Mouse (Mus musculus) ES-Bruce4 (cell line): ENCODE data around the gene Spata31d1a. TPM values are rescaled to one million over a fixed set of nuclear protein-coding genes. Genes with fewer than 3 reads are reported as not detected.

Experiments used
- H3K27ac ChIP-seq: 2 replicates; pipeline ENCODE4 v1.5.1; 2012; ENCODE audit warnings: low read length, inconsistent platforms; ENCODE audit not compliant: insufficient read depth
- H3K27me3 ChIP-seq: 2 replicates; pipeline ENCODE4 v1.6.1; 2012; ENCODE audit warnings: mild to moderate bottlenecking, low read length, inconsistent platforms; ENCODE audit not compliant: control insufficient read depth, poor library complexity, insufficient read depth, severe bottlenecking
- H3K36me3 ChIP-seq: 2 replicates; pipeline ENCODE4 v1.6.1; 2012; ENCODE audit warnings: inconsistent platforms, mild to moderate bottlenecking, low read length, moderate library complexity; ENCODE audit not compliant: control insufficient read depth, poor library complexity, insufficient read depth, severe bottlenecking
- H3K4me1 ChIP-seq: one replicate; pipeline ENCODE4 v1.8.1; 2011; ENCODE audit warnings: low read length; ENCODE audit not compliant: control insufficient read depth, insufficient read depth
- H3K4me3 ChIP-seq: 2 replicates; pipeline ENCODE4 v1.5.1; 2011; ENCODE audit warnings: low read depth, mild to moderate bottlenecking, low read length
- H3K9ac ChIP-seq: 2 replicates; pipeline ENCODE4 v1.6.1; 2012; ENCODE audit warnings: low read depth, mild to moderate bottlenecking, inconsistent platforms; ENCODE audit not compliant: poor library complexity, severe bottlenecking
- H3K9me3 ChIP-seq: replicated peaks from 2 replicates; pipeline ENCODE4 v1.6.1; 2012; ENCODE audit warnings: mild to moderate bottlenecking, low read length, inconsistent platforms; ENCODE audit not compliant: control insufficient read depth, poor library complexity, insufficient read depth, severe bottlenecking
- CTCF ChIP-seq: IDR thresholded peaks from one replicate; pipeline ENCODE4 v1.8.1; 2011; ENCODE audit warnings: low read depth, low read length
- EP300 ChIP-seq: IDR thresholded peaks from 2 replicates; pipeline ENCODE4 v1.6.1; 2011; ENCODE audit warnings: low read depth, low read length; ENCODE audit not compliant: insufficient read depth
- POLR2A ChIP-seq: IDR thresholded peaks from one replicate; pipeline ENCODE4 v1.8.1; 2011; ENCODE audit warnings: low read length; ENCODE audit not compliant: insufficient read depth
- polyA plus RNA-seq: library from polyadenylated mRNA; stranded (reverse); fragments of >200 nt; gene quantifications from 2 replicates; pipeline ENCODE4 v1.2.4, GENCODE M21; 2011; ENCODE audit warnings: low read depth; ENCODE audit not compliant: missing spikeins, insufficient read depth, insufficient read length

Gene Spata31d1a
- polyA plus RNA-seq, 1 experiment: 1.1 TPM

DNA sequence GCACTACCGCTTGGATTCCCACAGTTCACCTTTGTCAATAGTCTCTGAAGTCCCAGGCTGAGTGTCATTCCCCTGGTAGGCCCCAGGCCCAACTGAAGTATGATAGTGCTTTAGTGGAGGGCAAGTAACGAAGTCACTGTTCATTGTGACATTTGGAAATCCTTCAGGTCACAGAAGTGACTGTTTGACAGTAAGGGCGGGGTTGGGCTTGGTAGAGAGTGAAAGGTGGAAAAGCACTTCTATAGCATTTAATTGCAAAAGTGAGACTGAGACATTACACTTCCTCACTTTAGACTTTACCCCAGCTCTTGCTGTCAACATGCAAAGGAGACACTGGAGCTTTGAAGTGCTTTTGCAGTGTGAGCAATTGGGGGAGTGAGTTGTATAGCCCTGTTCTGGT is 16.1 kb downstream of the Spata31d1a start, which contains the start of gene 4921517D22Rik:
TSS of gene 4921517D22Rik (minus strand) at position 101 of the 400 bp plus-strand sequence.
- TF ChIP-seq POLR2A (no peak), EP300 (no peak), CTCF (no peak)
- no peak within 1 kb of the TSS for H3K9ac ChIP-seq

DNA sequence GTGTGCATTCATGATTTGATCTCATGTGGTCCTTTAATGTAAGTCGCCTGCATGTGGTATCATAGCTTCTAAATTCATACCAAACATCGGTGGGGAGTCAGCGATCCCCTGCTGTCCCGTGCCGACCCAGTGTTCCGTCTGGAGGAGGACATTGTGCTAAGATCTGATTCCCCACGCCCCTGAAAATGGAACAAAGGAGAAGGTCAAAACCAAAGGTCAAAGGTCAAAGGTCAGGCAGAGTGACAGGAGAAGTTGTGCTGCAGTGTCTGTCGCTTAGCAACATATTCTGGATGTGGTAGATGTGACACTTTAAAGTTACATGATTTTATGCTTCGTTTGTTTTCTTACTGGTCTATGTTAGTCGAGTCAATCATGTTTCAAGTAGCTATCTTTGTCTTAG is 18.7 kb downstream of the Spata31d1a start:
- no peak overlapping the region for H3K9ac ChIP-seq
- no peaks in the 10 kb centered on the region for H3K36me3 ChIP-seq
- H3K27ac ChIP-seq: no peak overlapping the region
- H3K27me3 ChIP-seq: no peaks in the 10 kb centered on the region
- TF ChIP-seq EP300 (no peak), POLR2A (no peak), CTCF (no peak)
- H3K4me1 ChIP-seq: no peaks in the 10 kb centered on the region
- H3K9me3 ChIP-seq: no peaks in the 10 kb centered on the region
- H3K4me3 ChIP-seq: no peak overlapping the region

More for the DNA sequence above, 16.1 kb downstream of the Spata31d1a start, which contains the start of gene 4921517D22Rik:
- no peaks in the 10 kb centered on the region for H3K27me3 ChIP-seq
- H3K4me3 ChIP-seq: no peak within 1 kb of the TSS
- H3K36me3 ChIP-seq: no peaks in the 10 kb centered on the region
- no peaks in the 10 kb centered on the region for H3K4me1 ChIP-seq
- no peaks in the 10 kb centered on the region for H3K9me3 ChIP-seq
- H3K27ac ChIP-seq: no peak within 1 kb of the TSS

- Histone ChIP-seq H3K4me1 (no peaks in the 10 kb centered on the region), H3K27ac (no peak overlapping the region), H3K36me3 (no peaks in the 10 kb centered on the region), H3K27me3 (no peaks in the 10 kb centered on the region), H3K4me3 (no peak overlapping the region), H3K9me3 (no peaks in the 10 kb centered on the region), H3K9ac (no peak overlapping the region)
- TF ChIP-seq CTCF (peak; percentile 28), EP300 (no peak)
These were observed 19.6 kb downstream of the Spata31d1a start for GRCm38 (mm10) chr13:59690576-59690975.

- Histone ChIP-seq H3K36me3 (no peaks in the 10 kb centered on the region), H3K4me3 (no peak overlapping the region), H3K27ac (no peak overlapping the region), H3K9ac (no peak overlapping the region), H3K27me3 (no peaks in the 10 kb centered on the region), H3K4me1 (no peaks in the 10 kb centered on the region), H3K9me3 (no peaks in the 10 kb centered on the region)
- TF ChIP-seq EP300 (no peak), CTCF (no peak)
These were observed 20.3 kb downstream of the Spata31d1a start for GRCm38 (mm10) chr13:59689843-59690242.

GRCm38 (mm10) chr13:59689313-59689712 is 20.8 kb downstream of the Spata31d1a start:
- Histone ChIP-seq H3K9ac (no peak overlapping the region), H3K36me3 (no peaks in the 10 kb centered on the region), H3K9me3 (no peaks in the 10 kb centered on the region), H3K4me1 (no peaks in the 10 kb centered on the region), H3K27me3 (no peaks in the 10 kb centered on the region), H3K4me3 (no peak overlapping the region), H3K27ac (no peak overlapping the region)
- TF ChIP-seq CTCF: no peak
- TF ChIP-seq EP300: no peak
- TF ChIP-seq POLR2A: no peak

GRCm38 (mm10) chr13:59688338-59688770 is 21.8 kb downstream of the Spata31d1a start:
- Histone ChIP-seq H3K4me3 (no peak overlapping the region), H3K27ac (no peak overlapping the region), H3K36me3 (no peaks in the 10 kb centered on the region), H3K27me3 (no peaks in the 10 kb centered on the region), H3K4me1 (no peaks in the 10 kb centered on the region), H3K9me3 (no peaks in the 10 kb centered on the region), H3K9ac (no peak overlapping the region)
- no peak for TF ChIP-seq POLR2A
- no peak for TF ChIP-seq CTCF
- no peak for TF ChIP-seq EP300

- Histone ChIP-seq H3K27ac (peak overlapping the region; percentile 41), H3K27me3 (no peaks in the 10 kb centered on the region), H3K4me1 (no peaks in the 10 kb centered on the region), H3K9ac (no peak overlapping the region), H3K36me3 (no peaks in the 10 kb centered on the region), H3K4me3 (no peak overlapping the region), H3K9me3 (no peaks in the 10 kb centered on the region)
- no peak for TF ChIP-seq EP300
- no peak for TF ChIP-seq CTCF
- no peak for TF ChIP-seq POLR2A
These were observed 24.9 kb downstream of the Spata31d1a start for GRCm38 (mm10) chr13:59685236-59685635.
